Mouse (Mus musculus) frontal cortex, adult 2 months (tissue): Measurements from ENCODE around the gene Osbpl3. TPM values are rescaled to one million over a fixed set of nuclear protein-coding genes. Genes with fewer than 3 reads are reported as not detected.

Experiments used
- DNase-seq, 2 experiments: peaks; one replicate each; pipeline ENCODE4 v3.0.0; 2022; ENCODE audit warnings: low spot score in 1 of 2; ENCODE audit errors: extremely low spot score in 1 of 2
- polyA plus RNA-seq: library from polyadenylated mRNA; depleted of rRNA; stranded (reverse); fragments of >200 nt; gene quantifications from 2 replicates; pipeline ENCODE4 v1.2.3, GENCODE M21; 2012

Osbpl3 gene
- polyA plus RNA-seq, 1 experiment = 25.9 TPM

- peak; percentile 66 to 89 for DNase-seq
Measured at GRCm38 (mm10) chr6:50304949-50305491, 151.0 kb downstream of the Osbpl3 start.

GRCm38 (mm10) chr6:50301121-50301520 is 154.9 kb downstream of the Osbpl3 start:
- no peak for DNase-seq

GRCm38 (mm10) chr6:50300622-50301021 is 155.4 kb downstream of the Osbpl3 start:
- DNase-seq = no peak

GRCm38 (mm10) chr6:50299071-50299470 is 156.9 kb downstream of the Osbpl3 start:
- no peak for DNase-seq

- DNase-seq = no peak
Measured at GRCm38 (mm10) chr6:50297671-50298070, 158.3 kb downstream of the Osbpl3 start.

GRCm38 (mm10) chr6:50295136-50295535 is 160.9 kb downstream of the Osbpl3 start:
- DNase-seq = no peak

GRCm38 (mm10) chr6:50294128-50294527 is 161.9 kb downstream of the Osbpl3 start:
- DNase-seq = peak; percentile 66 to 93

- no peak for DNase-seq
Measured at GRCm38 (mm10) chr6:50291650-50292049, 164.4 kb downstream of the Osbpl3 start.

GRCm38 (mm10) chr6:50286881-50287280 is 169.1 kb downstream of the Osbpl3 start:
- DNase-seq = no peak

- no peak for DNase-seq
Measured at GRCm38 (mm10) chr6:50279642-50280041, 176.4 kb downstream of the Osbpl3 start.

- DNase-seq = no peak
Measured at GRCm38 (mm10) chr6:50273947-50274346, 182.1 kb downstream of the Osbpl3 start.

- no peak for DNase-seq
Measured at GRCm38 (mm10) chr6:50273416-50273815, 182.6 kb downstream of the Osbpl3 start.

- DNase-seq = no peak
Measured at GRCm38 (mm10) chr6:50263670-50264069, 192.3 kb downstream of the Osbpl3 start, which contains the start of gene Gsdme. TSS of gene Gsdme (minus strand) at chr6:50263862.

- DNase-seq = no peak
Measured at GRCm38 (mm10) chr6:50262310-50262709, 193.7 kb downstream of the Osbpl3 start.

- DNase-seq = no peak
Measured at GRCm38 (mm10) chr6:50261922-50262261, 194.1 kb downstream of the Osbpl3 start.

GRCm38 (mm10) chr6:50261201-50261921 is 194.6 kb downstream of the Osbpl3 start:
- DNase-seq = peak; percentile 61 to 86

GRCm38 (mm10) chr6:50255356-50255755 is 200.6 kb downstream of the Osbpl3 start:
- no peak for DNase-seq

GRCm38 (mm10) chr6:50254723-50255184 is 201.2 kb downstream of the Osbpl3 start:
- peak; percentile 50 to 78 for DNase-seq

- DNase-seq = no peak
Measured at GRCm38 (mm10) chr6:50252690-50253089, 203.3 kb downstream of the Osbpl3 start.

GRCm38 (mm10) chr6:50247791-50248190 is 208.2 kb downstream of the Osbpl3 start:
- DNase-seq = no peak

- DNase-seq = no peak
Measured at GRCm38 (mm10) chr6:50247356-50247755, 208.6 kb downstream of the Osbpl3 start.

GRCm38 (mm10) chr6:50244967-50245366 is 211.0 kb downstream of the Osbpl3 start:
- peak in 1 of 2 experiments; percentile 15 for DNase-seq
